Mouse (Mus musculus) stomach, postnatal 0 days (tissue): ENCODE results near the gene Hnmt. TPM values are rescaled to one million over a fixed set of nuclear protein-coding genes. Genes with fewer than 3 reads are reported as not detected.

Experiments used
- ATAC-seq: fragments of 200-750 bp; cut with Nextera tagmentation; 2 replicates; pipeline ENCODE4 v1.8.0; 2017; ENCODE audit not compliant: low FRiP score, low TSS enrichment
- DNase-seq: peaks from one replicate; pipeline ENCODE4 v3.0.0-alpha.2; 2016; ENCODE audit warnings: low spot score
- H3K27ac ChIP-seq: fragments of 300-500 bp; sonication (generic); replicated peaks from 2 replicates; pipeline ENCODE4 v1.5.1; 2014; ENCODE audit warnings: mild to moderate bottlenecking, control low read depth
- H3K27me3 ChIP-seq: fragments of 300-500 bp; sonication (generic); 2 replicates; pipeline ENCODE4 v1.6.1; 2014; ENCODE audit warnings: low read length; ENCODE audit not compliant: control insufficient read depth, insufficient read depth
- H3K36me3 ChIP-seq: fragments of 300-500 bp; sonication (generic); 2 replicates; pipeline ENCODE4 v1.6.1; 2014; ENCODE audit warnings: low read length, mixed read lengths; ENCODE audit not compliant: control insufficient read depth, insufficient read depth
- H3K4me1 ChIP-seq: fragments of 300-500 bp; sonication (generic); replicated peaks from 2 replicates; pipeline ENCODE4 v1.6.1; 2014; ENCODE audit warnings: antibody characterized with exemption; ENCODE audit not compliant: control insufficient read depth, insufficient read depth
- H3K4me2 ChIP-seq: fragments of 300-500 bp; sonication (generic); replicated peaks from 2 replicates; pipeline ENCODE4 v1.6.1; 2014; ENCODE audit warnings: low read depth, mild to moderate bottlenecking, control low read depth, moderate library complexity
- H3K4me3 ChIP-seq: fragments of 300-500 bp; sonication (generic); 2 replicates; pipeline ENCODE4 v1.5.1; 2014; ENCODE audit warnings: low read depth, low read length, control low read depth
- H3K9ac ChIP-seq: fragments of 300-500 bp; sonication (generic); 2 replicates; pipeline ENCODE4 v1.6.1; 2014; ENCODE audit warnings: mild to moderate bottlenecking, low read length, control low read depth, mixed read lengths
- H3K9me3 ChIP-seq: fragments of 300-500 bp; sonication (generic); 2 replicates; pipeline ENCODE4 v1.6.1; 2016; ENCODE audit warnings: low read length; ENCODE audit not compliant: control insufficient read depth
- CTCF ChIP-seq: IDR thresholded peaks from 2 replicates; pipeline ENCODE4 v1.5.1; 2016; ENCODE audit warnings: antibody characterized with exemption, low read depth, mild to moderate bottlenecking, moderate library complexity
- EP300 ChIP-seq: optimal IDR thresholded peaks from 2 replicates; pipeline ENCODE3; 2016; ENCODE audit warnings: antibody characterized with exemption
- WGBS: fragments of 180-500 bp; shearing (Covaris S2); extraction: QIAGEN DNeasy Blood & Tissue Kit; methylation state at CpG from one replicate; pipeline ENCODE4 v1.1.7; 2014; 5-methylcytosine and 5-hydroxymethylcytosine counted together
- polyA plus RNA-seq: library from polyadenylated mRNA; unstranded; fragments of >200 nt; fragmentation: Nextera tagmentation; extraction: Ambion mirVana; gene quantifications from 2 replicates; pipeline ENCODE4 v1.2.1, GENCODE M21; 2015

The Hnmt gene
- 4.3 and 4.7 TPM in 2 replicates for polyA plus RNA-seq

DNA sequence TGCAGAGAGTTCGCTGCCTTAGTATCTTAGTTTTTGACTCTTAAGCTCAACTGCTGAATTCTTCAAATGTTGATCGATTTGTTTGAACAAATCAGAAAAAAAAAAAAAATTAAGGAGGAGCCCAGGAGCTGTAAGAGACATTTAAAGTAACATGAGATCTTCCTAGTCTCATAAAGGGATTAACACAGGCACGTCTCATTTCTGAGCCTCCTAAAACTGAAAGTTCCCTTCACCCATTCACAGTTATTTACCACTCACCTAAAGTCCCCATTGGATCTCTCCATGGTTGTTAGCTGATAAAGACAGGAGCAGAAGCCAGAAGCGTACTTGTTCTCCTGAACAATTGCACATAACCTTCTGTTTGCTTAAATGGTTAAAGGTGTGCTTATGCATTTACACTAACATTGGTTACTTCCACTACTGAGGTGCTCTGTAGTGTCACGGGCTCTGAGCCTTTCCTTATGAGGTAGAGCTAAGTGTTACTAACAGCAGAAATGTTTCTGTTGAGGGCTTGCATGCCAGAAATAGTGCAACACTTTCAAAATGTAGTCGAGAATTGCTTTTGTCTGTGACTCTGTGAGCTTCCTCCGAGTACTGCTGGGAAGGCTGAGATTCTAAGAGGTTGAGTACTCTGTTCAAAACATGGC lies at the start of gene Hnmt:
Gene Hnmt, minus strand, starts transcription at position 51 of the 647 bp plus-strand sequence.
- Histone ChIP-seq H3K27me3 (no peaks in the 10 kb centered on the region), H3K4me1 (no peaks in the 10 kb centered on the region), H3K9ac (peak within 1 kb of the TSS; percentile 45; the same call in 1 of the 2 replicates), H3K4me3 (peak within 1 kb of the TSS; percentile 42), H3K4me2 (peak within 1 kb of the TSS; percentile 57), H3K27ac (peak within 1 kb of the TSS; percentile 63; the same call in 1 of the 2 replicates), H3K36me3 (no peaks in the 10 kb centered on the region), H3K9me3 (no peaks in the 10 kb centered on the region)
- DNase-seq (no peak), ATAC-seq (no peak)
- TF ChIP-seq CTCF (no peak), EP300 (no peak)
- 24% methylated on average over 7 of the region's 7 CpGs for WGBS

DNA sequence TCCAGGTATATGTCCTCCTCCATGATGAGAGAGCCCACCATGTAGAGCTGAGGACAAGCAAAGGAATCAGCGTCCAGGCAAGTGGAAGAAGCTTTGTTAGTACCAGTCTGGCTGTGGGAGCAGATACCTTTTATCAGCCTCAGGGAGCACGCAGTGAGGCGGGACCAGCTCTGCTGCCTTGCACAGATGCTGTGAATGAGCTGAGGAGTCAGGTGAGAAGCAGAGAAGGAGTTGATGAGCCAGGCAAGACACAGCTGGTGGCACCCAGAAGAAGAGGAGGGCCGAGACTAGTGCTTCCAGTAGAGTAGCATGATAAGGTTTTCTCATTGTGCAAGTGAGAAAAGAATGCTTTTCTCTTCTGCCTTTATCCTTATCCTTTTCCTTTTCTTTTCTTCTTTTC lies 47.3 kb upstream of the Hnmt start, which contains the start of gene Tbpl2:
Gene Tbpl2, minus strand, starts transcription at position 101 of the 400 bp plus-strand sequence.
- WGBS, result 68% methylated on average over 4 of the region's 4 CpGs

DNA sequence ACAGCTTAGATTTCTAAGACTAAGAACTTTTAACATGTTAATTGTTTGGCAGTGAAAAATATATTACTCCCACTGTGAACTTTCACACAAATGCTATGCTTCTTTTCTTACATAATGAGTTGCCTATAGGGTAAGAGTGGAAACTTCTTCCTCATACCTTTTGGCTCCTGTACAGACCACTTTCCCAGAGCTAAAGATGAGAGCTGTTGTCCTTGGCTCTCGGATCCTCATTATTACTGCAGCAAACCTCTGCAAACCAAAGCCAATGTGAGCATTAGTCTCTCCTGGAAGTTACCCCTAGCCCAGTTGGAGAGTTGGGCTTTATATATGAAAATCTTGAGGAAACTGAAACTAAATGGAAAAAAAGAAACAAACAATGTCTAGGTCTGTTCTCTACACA lies 41.7 kb upstream of the Hnmt start:
- no peak overlapping the region for H3K27ac ChIP-seq
- no peak overlapping the region for H3K9ac ChIP-seq
- ATAC-seq (no peak), DNase-seq (no peak)
- TF ChIP-seq CTCF, result no peak
- no peak for TF ChIP-seq EP300
- H3K4me1 ChIP-seq, result no peaks in the 10 kb centered on the region
- no peak overlapping the region for H3K4me3 ChIP-seq
- no peaks in the 10 kb centered on the region for H3K9me3 ChIP-seq
- no peaks in the 10 kb centered on the region for H3K36me3 ChIP-seq
- H3K4me2 ChIP-seq, result no peak overlapping the region
- no peaks in the 10 kb centered on the region for H3K27me3 ChIP-seq
- 89% methylated on average over 1 of the region's 1 CpGs for WGBS

More for the DNA sequence above, 47.3 kb upstream of the Hnmt start, which contains the start of gene Tbpl2:
- DNase-seq (no peak), ATAC-seq (no peak)
- Histone ChIP-seq H3K4me3 (no peak within 1 kb of the TSS), H3K27me3 (no peaks in the 10 kb centered on the region), H3K9me3 (no peaks in the 10 kb centered on the region), H3K36me3 (no peaks in the 10 kb centered on the region), H3K9ac (no peak within 1 kb of the TSS), H3K27ac (no peak within 1 kb of the TSS), H3K4me1 (no peaks in the 10 kb centered on the region), H3K4me2 (no peak within 1 kb of the TSS)
- TF ChIP-seq CTCF, result no peak
- no peak for TF ChIP-seq EP300

DNA sequence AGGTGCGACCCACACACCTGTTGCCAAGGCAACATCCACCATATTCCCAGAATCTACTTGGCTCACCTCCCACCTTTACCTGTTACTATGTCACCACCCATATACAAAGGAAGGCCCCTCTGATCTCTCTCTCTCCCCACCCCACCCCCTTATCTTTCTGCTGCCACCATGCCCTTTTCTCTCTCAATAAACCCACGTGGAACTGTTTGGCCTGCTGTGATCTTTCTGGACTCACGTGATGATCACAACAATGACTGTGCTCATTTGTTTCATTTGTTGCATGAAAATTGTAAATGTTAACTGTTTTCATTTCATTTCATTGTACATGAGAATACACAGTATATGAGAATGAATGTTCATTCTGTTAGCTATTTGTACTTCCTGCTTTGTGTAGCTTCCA lies 1.3 kb upstream of the Hnmt start:
- WGBS, result 70% methylated on average over 3 of the region's 3 CpGs
- Histone ChIP-seq H3K4me3 (no peak overlapping the region), H3K9me3 (no peaks in the 10 kb centered on the region), H3K9ac (no peak overlapping the region), H3K27me3 (no peaks in the 10 kb centered on the region), H3K27ac (no peak overlapping the region), H3K36me3 (no peaks in the 10 kb centered on the region), H3K4me1 (no peaks in the 10 kb centered on the region), H3K4me2 (no peak overlapping the region)
- ATAC-seq (no peak), DNase-seq (no peak)
- TF ChIP-seq EP300, result no peak
- no peak for TF ChIP-seq CTCF

DNA sequence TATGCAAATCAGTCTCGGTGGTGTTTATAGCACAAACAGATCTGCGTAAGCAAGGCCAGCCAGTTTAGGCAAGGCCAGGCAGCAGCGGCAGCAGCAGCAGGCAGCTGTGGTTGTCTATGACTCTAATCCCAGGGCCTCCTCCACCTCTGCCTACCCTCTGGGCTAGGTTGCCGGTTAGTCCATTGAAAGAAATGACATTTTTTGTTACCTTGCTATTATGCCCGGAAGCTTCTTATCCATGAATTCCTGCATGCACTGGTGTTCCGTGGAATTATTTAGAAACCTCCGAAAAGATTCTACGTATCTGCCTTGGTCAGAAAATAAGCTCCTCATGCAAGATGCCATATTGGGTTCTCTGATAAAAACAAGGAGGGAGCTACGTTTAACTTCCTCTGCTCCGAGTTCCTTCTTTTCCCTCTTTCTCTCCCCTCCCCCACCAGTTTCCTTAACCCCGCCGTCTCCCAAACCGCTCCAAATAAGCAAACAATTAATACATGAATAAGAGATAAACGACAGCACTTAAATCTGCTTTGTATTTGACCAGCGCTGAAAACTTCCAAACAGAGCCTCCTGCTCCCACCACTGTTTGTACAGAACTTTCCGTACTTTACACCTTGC lies 605 bp downstream of the Hnmt start:
- ATAC-seq (peak; percentile 79), DNase-seq (peak; percentile 31)
- H3K27ac ChIP-seq, result peak overlapping the region; percentile 63; the same call in 1 of the 2 replicates
- peak overlapping the region; percentile 42 for H3K4me3 ChIP-seq
- no peaks in the 10 kb centered on the region for H3K9me3 ChIP-seq
- H3K4me2 ChIP-seq, result peak overlapping the region; percentile 57
- H3K9ac ChIP-seq, result peak overlapping the region; percentile 45; the same call in 1 of the 2 replicates
- no peaks in the 10 kb centered on the region for H3K36me3 ChIP-seq
- no peaks in the 10 kb centered on the region for H3K27me3 ChIP-seq
- no peaks in the 10 kb centered on the region for H3K4me1 ChIP-seq
- WGBS, result 6% methylated on average over 16 of the region's 16 CpGs
- TF ChIP-seq CTCF (no peak), EP300 (no peak)
